Mouse (Mus musculus) hindbrain, embryonic 15.5 days (tissue): ENCODE data around the gene Kctd2. TPM values are rescaled to one million over a fixed set of nuclear protein-coding genes. Genes with fewer than 3 reads are reported as not detected.
"Not testable (repeated sequence)": the region's sequence is repeated elsewhere in the genome, so short reads cannot be mapped to it uniquely, and the experiment has no call there.

ENCODE experiments used
- ATAC-seq: fragments of 200-750 bp; cut with Nextera tagmentation; 2 replicates; pipeline ENCODE4 v1.8.0; 2017; ENCODE audit warnings: low read depth, moderate number of reproducible peaks, moderate TSS enrichment; ENCODE audit not compliant: low FRiP score
- H3K27ac ChIP-seq: fragments of 300-500 bp; sonication (generic); replicated peaks from 2 replicates; pipeline ENCODE4 v1.5.1; 2015; ENCODE audit warnings: mild to moderate bottlenecking, inconsistent platforms
- H3K27me3 ChIP-seq: fragments of 300-500 bp; sonication (generic); 2 replicates; pipeline ENCODE4 v1.6.1; 2015; ENCODE audit warnings: control low read depth, inconsistent platforms
- H3K36me3 ChIP-seq: fragments of 300-500 bp; sonication (generic); 2 replicates; pipeline ENCODE4 v1.6.1; 2015; ENCODE audit warnings: control low read depth, inconsistent platforms
- H3K4me1 ChIP-seq: fragments of 300-500 bp; sonication (generic); replicated peaks from 2 replicates; pipeline ENCODE4 v1.6.1; 2015; ENCODE audit warnings: control low read depth, inconsistent platforms
- H3K4me2 ChIP-seq: fragments of 300-500 bp; sonication (generic); 2 replicates; pipeline ENCODE4 v1.6.1; 2015; ENCODE audit warnings: moderate library complexity, mild to moderate bottlenecking, inconsistent platforms
- H3K4me3 ChIP-seq: fragments of 300-500 bp; sonication (generic); 2 replicates; pipeline ENCODE4 v1.5.1; 2015; ENCODE audit warnings: mild to moderate bottlenecking, inconsistent platforms
- H3K9ac ChIP-seq: fragments of 300-500 bp; sonication (generic); 2 replicates; pipeline ENCODE4 v1.6.1; 2015; ENCODE audit warnings: inconsistent platforms
- H3K9me3 ChIP-seq: fragments of 300-500 bp; sonication (generic); 2 replicates; pipeline ENCODE4 v1.6.1; 2016; ENCODE audit warnings: control low read depth, inconsistent platforms
- WGBS: fragments of 180-500 bp; shearing (Covaris S2); methylation state at CpG from one replicate; pipeline ENCODE4 v1.1.7; 2015; 5-methylcytosine and 5-hydroxymethylcytosine counted together
- polyA plus RNA-seq: library from polyadenylated mRNA; unstranded; fragments of >200 nt; fragmentation: Nextera tagmentation; extraction: Ambion mirVana; gene quantifications from 2 replicates; pipeline ENCODE4 v1.2.1, GENCODE M21; 2015

The Kctd2 gene
- polyA plus RNA-seq, 1 experiment from 2014 or later, result 26.2 TPM

- H3K9me3 ChIP-seq, result no peaks in the 10 kb centered on the region
- no peaks in the 10 kb centered on the region for H3K27me3 ChIP-seq
- H3K4me2 ChIP-seq, result peak within 1 kb of the TSS; percentile 92
- ATAC-seq, result peak; percentile 91
- H3K4me1 ChIP-seq, result peaks cover 42% of the 10 kb centered on the region
- H3K27ac ChIP-seq, result peak within 1 kb of the TSS; percentile 96
- peak within 1 kb of the TSS; percentile 92 for H3K4me3 ChIP-seq
- H3K9ac ChIP-seq, result peak within 1 kb of the TSS; percentile 99
- WGBS, result under 1% methylated on average over 76 of the region's 76 CpGs
- no peaks in the 10 kb centered on the region for H3K36me3 ChIP-seq
These were observed 38.0 kb upstream of the Kctd2 start, which contains the start of gene Cdr2l for GRCm38 (mm10) chr11:115381743-115382539. Cdr2l (plus strand) TSS chr11:115381916.

- WGBS, result 11% methylated on average over 5 of the region's 5 CpGs
- H3K4me3 ChIP-seq, result peak overlapping the region; percentile 92
- no peaks in the 10 kb centered on the region for H3K9me3 ChIP-seq
- peak overlapping the region; percentile 96 for H3K27ac ChIP-seq
- no peak for ATAC-seq
- no peaks in the 10 kb centered on the region for H3K36me3 ChIP-seq
- H3K9ac ChIP-seq, result peak overlapping the region; percentile 99
- peak overlapping the region; percentile 92 for H3K4me2 ChIP-seq
- peaks cover 42% of the 10 kb centered on the region for H3K4me1 ChIP-seq
- no peaks in the 10 kb centered on the region for H3K27me3 ChIP-seq
These were observed 37.0 kb upstream of the Kctd2 start for GRCm38 (mm10) chr11:115382891-115383290.

- H3K27me3 ChIP-seq, result no peaks in the 10 kb centered on the region
- ATAC-seq, result 0 out of 2 replicates have a peak, but pooled peaks have one; percentile 1
- no peaks in the 10 kb centered on the region for H3K36me3 ChIP-seq
- peak overlapping the region; percentile 99 for H3K9ac ChIP-seq
- WGBS, result 28% methylated on average over 16 of the region's 16 CpGs
- H3K4me1 ChIP-seq, result peaks cover 42% of the 10 kb centered on the region
- peak overlapping the region; percentile 92 for H3K4me3 ChIP-seq
- H3K4me2 ChIP-seq, result peak overlapping the region; percentile 92
- no peaks in the 10 kb centered on the region for H3K9me3 ChIP-seq
- H3K27ac ChIP-seq, result peak overlapping the region; percentile 96
These were observed 36.0 kb upstream of the Kctd2 start for GRCm38 (mm10) chr11:115383701-115384474.

- WGBS, result 77% methylated on average over 5 of the region's 5 CpGs
- no peak overlapping the region for H3K9ac ChIP-seq
- H3K27ac ChIP-seq, result no peak overlapping the region
- H3K36me3 ChIP-seq, result no peaks in the 10 kb centered on the region
- no peaks in the 10 kb centered on the region for H3K27me3 ChIP-seq
- peak overlapping the region; percentile 92 for H3K4me2 ChIP-seq
- no peak overlapping the region for H3K4me3 ChIP-seq
- no peak for ATAC-seq
- no peaks in the 10 kb centered on the region for H3K9me3 ChIP-seq
- H3K4me1 ChIP-seq, result peaks cover 42% of the 10 kb centered on the region
These were observed 35.3 kb upstream of the Kctd2 start for GRCm38 (mm10) chr11:115384587-115384986.

- not testable (repeated sequence) for H3K27ac ChIP-seq, ATAC-seq, H3K4me2 ChIP-seq, H3K9ac ChIP-seq, H3K27me3 ChIP-seq, H3K4me3 ChIP-seq, H3K9me3 ChIP-seq
- 88% methylated on average over 3 of the region's 3 CpGs for WGBS
- peaks cover 18% of the 10 kb centered on the region for H3K36me3 ChIP-seq
- peaks cover 38% of the 10 kb centered on the region for H3K4me1 ChIP-seq
These were observed 33.1 kb upstream of the Kctd2 start for GRCm38 (mm10) chr11:115386859-115387258.

GRCm38 (mm10) chr11:115391358-115391757, 28.6 kb upstream of the Kctd2 start:
- ATAC-seq, result no peak
- 92% methylated on average over 7 of the region's 7 CpGs for WGBS
- H3K27ac ChIP-seq, result no peak overlapping the region
- no peaks in the 10 kb centered on the region for H3K9me3 ChIP-seq
- no peaks in the 10 kb centered on the region for H3K27me3 ChIP-seq
- peaks cover 61% of the 10 kb centered on the region for H3K36me3 ChIP-seq
- no peak overlapping the region for H3K4me2 ChIP-seq
- H3K4me3 ChIP-seq, result no peak overlapping the region
- H3K4me1 ChIP-seq, result 0 out of 2 replicates have a peak, but pooled peaks cover 1% of the 10 kb centered on the region
- no peak overlapping the region for H3K9ac ChIP-seq

- H3K4me3 ChIP-seq, result no peak overlapping the region
- 70% methylated on average over 34 of the region's 34 CpGs for WGBS
- H3K9ac ChIP-seq, result no peak overlapping the region
- no peaks in the 10 kb centered on the region for H3K27me3 ChIP-seq
- H3K4me2 ChIP-seq, result no peak overlapping the region; the same call in 1 of the 2 replicates
- H3K4me1 ChIP-seq, result no peaks in the 10 kb centered on the region
- no peak overlapping the region for H3K27ac ChIP-seq
- ATAC-seq, result no peak
- no peaks in the 10 kb centered on the region for H3K9me3 ChIP-seq
- H3K36me3 ChIP-seq, result peaks cover 65% of the 10 kb centered on the region
These were observed 26.1 kb upstream of the Kctd2 start for GRCm38 (mm10) chr11:115393721-115394325.

GRCm38 (mm10) chr11:115398085-115398484, 21.8 kb upstream of the Kctd2 start:
- H3K27me3 ChIP-seq, result no peaks in the 10 kb centered on the region
- H3K36me3 ChIP-seq, result peaks cover 35% of the 10 kb centered on the region
- no peak for ATAC-seq
- WGBS, result 83% methylated on average over 7 of the region's 7 CpGs
- no peak overlapping the region for H3K9ac ChIP-seq
- no peak overlapping the region for H3K4me2 ChIP-seq
- peaks cover 15% of the 10 kb centered on the region for H3K4me1 ChIP-seq
- H3K27ac ChIP-seq, result no peak overlapping the region
- H3K4me3 ChIP-seq, result no peak overlapping the region
- H3K9me3 ChIP-seq, result no peaks in the 10 kb centered on the region

GRCm38 (mm10) chr11:115400126-115400525, 19.8 kb upstream of the Kctd2 start:
- Histone ChIP-seq H3K4me2 (no peak overlapping the region), H3K27me3 (no peaks in the 10 kb centered on the region), H3K36me3 (peaks cover 16% of the 10 kb centered on the region), H3K4me1 (peaks cover 29% of the 10 kb centered on the region), H3K9ac (no peak overlapping the region), H3K27ac (peak overlapping the region; percentile 73; the same call in 1 of the 2 replicates), H3K9me3 (no peaks in the 10 kb centered on the region), H3K4me3 (no peak overlapping the region)
- WGBS, result 75% methylated on average over 3 of the region's 3 CpGs
- ATAC-seq, result no peak

GRCm38 (mm10) chr11:115400630-115401391, 19.1 kb upstream of the Kctd2 start:
- no peaks in the 10 kb centered on the region for H3K27me3 ChIP-seq
- H3K27ac ChIP-seq, result peak overlapping the region; percentile 73
- H3K9me3 ChIP-seq, result no peaks in the 10 kb centered on the region
- H3K4me1 ChIP-seq, result peaks cover 30% of the 10 kb centered on the region
- no peak overlapping the region for H3K4me3 ChIP-seq
- H3K9ac ChIP-seq, result no peak overlapping the region; the same call in 1 of the 2 replicates
- ATAC-seq, result peak; percentile 43
- H3K4me2 ChIP-seq, result peak overlapping the region; percentile 21
- 35% methylated on average over 11 of the region's 11 CpGs for WGBS
- H3K36me3 ChIP-seq, result peaks cover 10% of the 10 kb centered on the region
